In genomic region chr12:31461371-31461770, GRCm38 (mm10) we compare ENCODE assay signal across 16 mouse cellular contexts.
"Had no signal": no experiment of that assay in that cellular context is flagged by ENCODE, and none has a peak within 500 bp of the region (broad histone marks: within the 10 kb centered on the region; RNA-seq: fewer than 3 reads in every experiment).

No protein-coding gene starts in this region.

- H3K36me3 ChIP-seq: liver, embryonic 15.5 days; midbrain, embryonic 13.5 days; midbrain, embryonic 15.5 days; neural tube, embryonic 12.5 days had no signal

- H3K27ac ChIP-seq: liver, embryonic 15.5 days; macrophage; midbrain, embryonic 13.5 days; midbrain, embryonic 15.5 days; neural tube, embryonic 12.5 days had no signal

- H3K27me3 ChIP-seq: liver, embryonic 15.5 days; megakaryocyte, embryonic 14.5 days; midbrain, embryonic 13.5 days; midbrain, embryonic 15.5 days; neural tube, embryonic 12.5 days had no signal

- H3K9me3 ChIP-seq: liver, embryonic 15.5 days; midbrain, embryonic 13.5 days; midbrain, embryonic 15.5 days; neural tube, embryonic 12.5 days had no signal

- H3K4me3 ChIP-seq: liver, embryonic 15.5 days; megakaryocyte, embryonic 14.5 days; midbrain, embryonic 13.5 days; midbrain, embryonic 15.5 days; neural tube, embryonic 12.5 days had no signal

- H3K4me1 ChIP-seq: liver, embryonic 15.5 days; megakaryocyte, embryonic 14.5 days; midbrain, embryonic 13.5 days; midbrain, embryonic 15.5 days; neural tube, embryonic 12.5 days had no signal

- H3K4me2 ChIP-seq: liver, embryonic 15.5 days; lung, embryonic 14.5 days; midbrain, embryonic 11.5 days; midbrain, embryonic 13.5 days; midbrain, embryonic 15.5 days; neural tube, embryonic 12.5 days had no signal

- H3K9ac ChIP-seq: liver, embryonic 15.5 days; liver, postnatal 0 days; lung, embryonic 14.5 days; midbrain, embryonic 13.5 days; midbrain, embryonic 15.5 days; neural tube, embryonic 12.5 days had no signal

- ATAC-seq: liver, postnatal 0 days; midbrain, embryonic 13.5 days; midbrain, embryonic 15.5 days had no signal

- DNase-seq: liver, postnatal 0 days; lung, embryonic 14.5 days; lung, postnatal 10 days; lung, postnatal 36 days; right cerebral cortex, postnatal 14 days; spleen, adult 18-20 months; thymus, adult 2 months; thymus, postnatal 25 days; thymus, postnatal 4 days had no signal
